8 mouse cellular contexts compared by ENCODE assay signal in genomic region chr11:102249351-102250090, GRCm38 (mm10). TPM values are rescaled to one million over a fixed set of nuclear protein-coding genes. Genes with fewer than 3 reads are reported as not detected.
DNase-seq lines count a peak whose midpoint lies in the region; ATAC-seq lines count a peak whose summit lies in the region.

No protein-coding gene starts in this region.

- no peak for ATAC-seq in megakaryocyte, adult 5-6 weeks (ENCODE audit: poor library complexity, severe bottlenecking)
- peak; percentile 36 for ATAC-seq in erythroid progenitor cell, adult 5-6 weeks (replicated peaks; ENCODE audit: low FRiP score, poor library complexity, severe bottlenecking)
- ATAC-seq in limb, embryonic 15.5 days (ENCODE audit: insufficient number of reproducible peaks, low FRiP score, low TSS enrichment, low read depth), result no peak
- no peak for ATAC-seq in stomach, embryonic 16.5 days (ENCODE audit: insufficient read depth, low FRiP score)

- peak overlapping the region; percentile 95 for H3K4me3 ChIP-seq in megakaryocyte, embryonic 14.5 days (replicated peaks)
- H3K4me3 ChIP-seq in limb, embryonic 15.5 days, result peak overlapping the region; percentile 62
- H3K4me3 ChIP-seq in stomach, embryonic 16.5 days (replicated peaks; ENCODE audit: low read length), result peak overlapping the region; percentile 70

- H3K36me3 ChIP-seq in megakaryocyte, embryonic 14.5 days (replicated peaks; ENCODE audit: low read length), result peaks cover 38% of the 10 kb centered on the region
- peaks cover 8% of the 10 kb centered on the region; the same call in 1 of the 2 replicates for H3K36me3 ChIP-seq in limb, embryonic 15.5 days
- H3K36me3 ChIP-seq in stomach, embryonic 16.5 days (ENCODE audit: control insufficient read depth, insufficient read depth, low read length), result no peaks in the 10 kb centered on the region

- H3K4me1 ChIP-seq in megakaryocyte, embryonic 14.5 days, result peaks cover 44% of the 10 kb centered on the region
- peaks cover 33% of the 10 kb centered on the region for H3K4me1 ChIP-seq in limb, embryonic 15.5 days
- peaks cover 26% of the 10 kb centered on the region for H3K4me1 ChIP-seq in stomach, embryonic 16.5 days (ENCODE audit: control insufficient read depth, insufficient read depth, low read length)

- H3K9ac ChIP-seq in limb, embryonic 15.5 days, result peak overlapping the region; percentile 55; the same call in 1 of the 2 replicates
- H3K9ac ChIP-seq in stomach, embryonic 16.5 days (ENCODE audit: low read length), result peak overlapping the region; percentile 83

- no peak for DNase-seq in layer of hippocampus, adult 18-20 months (ENCODE audit: low spot score in 2 of 2)
- no peak for DNase-seq in left cerebral cortex, postnatal 10 days (ENCODE audit: extremely low spot score in 1 of 2, low spot score in 2 of 2)
- no peak for DNase-seq in lung, postnatal 25 days (ENCODE audit: low spot score)

- WGBS in limb, embryonic 15.5 days, result 11% methylated on average over 9 of the region's 9 CpGs
- WGBS in stomach, embryonic 16.5 days, result 14% methylated on average over 9 of the region's 9 CpGs

- no peak overlapping the region for H3K27ac ChIP-seq in limb, embryonic 15.5 days
- no peak overlapping the region; the same call in 1 of the 2 replicates for H3K27ac ChIP-seq in stomach, embryonic 16.5 days (ENCODE audit: low read length)

- intact Hi-C loops in left cerebral cortex, postnatal 10 days (cut with DNase I), result no loop called here

- no peaks in the 10 kb centered on the region; the same call in 1 of the 2 replicates for H3K9me3 ChIP-seq in megakaryocyte, embryonic 14.5 days
- no peaks in the 10 kb centered on the region for H3K9me3 ChIP-seq in limb, embryonic 15.5 days
- no peaks in the 10 kb centered on the region for H3K9me3 ChIP-seq in stomach, embryonic 16.5 days (replicated peaks; ENCODE audit: control insufficient read depth, low read length)

- no peaks in the 10 kb centered on the region for H3K27me3 ChIP-seq in megakaryocyte, embryonic 14.5 days (replicated peaks)
- no peaks in the 10 kb centered on the region for H3K27me3 ChIP-seq in limb, embryonic 15.5 days
- no peaks in the 10 kb centered on the region for H3K27me3 ChIP-seq in stomach, embryonic 16.5 days (ENCODE audit: control insufficient read depth, insufficient read depth, low read length)

- H3K4me2 ChIP-seq in limb, embryonic 15.5 days, result peak overlapping the region; percentile 94
- peak overlapping the region; percentile 86 for H3K4me2 ChIP-seq in stomach, embryonic 16.5 days (ENCODE audit: low read depth, low read length)

RNA-seq across cellular contexts. Expression of gene BC030867, which starts 0.8 kb away (rescaled TPM):
- polyA plus RNA-seq in megakaryocyte, embryonic 14.5 days (2012; ENCODE audit: insufficient read depth, low replicate concordance), result 2.6 and 4.2 TPM in 2 replicates
- 8.7 and 12.8 TPM in 2 replicates for total RNA-seq in megakaryocyte, adult 5-6 weeks (2015)
- 4.6 and 5.0 TPM in 2 replicates for total RNA-seq in megakaryocyte, adult 5-6 weeks (2017)
- 26.7 and 30.2 TPM in 2 replicates for total RNA-seq in erythroid progenitor cell, adult 5-6 weeks (2015; ENCODE audit: low replicate concordance)
- 14.4 and 14.5 TPM in 2 replicates for total RNA-seq in erythroid progenitor cell, adult 5-6 weeks (2017; ENCODE audit: low replicate concordance)
- polyA plus RNA-seq in limb, embryonic 15.5 days (2015; fragmentation: Nextera tagmentation; extraction: Ambion mirVana), result 13.0 and 13.8 TPM in 2 replicates
- polyA plus RNA-seq in stomach, embryonic 16.5 days (2015; fragmentation: Nextera tagmentation; extraction: Ambion mirVana), result 10.8 and 12.4 TPM in 2 replicates
- 1 to 10 TPM in 1 of 2 experiments, under 1 TPM in 1; 0.86 to 1.8 TPM for total RNA-seq in layer of hippocampus, adult 18-20 months (2021)
- total RNA-seq in left cerebral cortex, postnatal 10 days (2021), result under 1 TPM; 0.83 to 0.99 TPM

RNA-seq across cellular contexts. Expression of gene Asb16, which starts 19.0 kb away (rescaled TPM):
- polyA plus RNA-seq in megakaryocyte, embryonic 14.5 days (2012; ENCODE audit: insufficient read depth, low replicate concordance), result not detected in 2 replicates
- 0.04 TPM in 1 of 2 replicates, not detected in the other for total RNA-seq in megakaryocyte, adult 5-6 weeks (2015)
- not detected in 2 replicates for total RNA-seq in megakaryocyte, adult 5-6 weeks (2017)
- total RNA-seq in erythroid progenitor cell, adult 5-6 weeks (2015; ENCODE audit: low replicate concordance), result not detected in 2 replicates
- not detected in 2 replicates for total RNA-seq in erythroid progenitor cell, adult 5-6 weeks (2017; ENCODE audit: low replicate concordance)
- 0.20 and 0.24 TPM in 2 replicates for polyA plus RNA-seq in limb, embryonic 15.5 days (2015; fragmentation: Nextera tagmentation; extraction: Ambion mirVana)
- 0.12 TPM in 1 of 2 replicates, not detected in the other for polyA plus RNA-seq in stomach, embryonic 16.5 days (2015; fragmentation: Nextera tagmentation; extraction: Ambion mirVana)
- total RNA-seq in layer of hippocampus, adult 18-20 months (2021), result 1 to 10 TPM; 2.3 to 2.9 TPM
- under 1 TPM; 0.49 to 0.71 TPM for total RNA-seq in left cerebral cortex, postnatal 10 days (2021)

RNA-seq across cellular contexts. Expression of gene Hdac5, which starts 19.6 kb away (rescaled TPM):
- 384 and 644 TPM in 2 replicates for polyA plus RNA-seq in megakaryocyte, embryonic 14.5 days (2012; ENCODE audit: insufficient read depth, low replicate concordance)
- 35.0 and 47.6 TPM in 2 replicates for total RNA-seq in megakaryocyte, adult 5-6 weeks (2015)
- total RNA-seq in megakaryocyte, adult 5-6 weeks (2017), result 36.2 and 36.5 TPM in 2 replicates
- total RNA-seq in erythroid progenitor cell, adult 5-6 weeks (2015; ENCODE audit: low replicate concordance), result 11.9 and 36.9 TPM in 2 replicates
- total RNA-seq in erythroid progenitor cell, adult 5-6 weeks (2017; ENCODE audit: low replicate concordance), result 6.4 and 9.9 TPM in 2 replicates
- polyA plus RNA-seq in limb, embryonic 15.5 days (2015; fragmentation: Nextera tagmentation; extraction: Ambion mirVana), result 94.1 and 96.7 TPM in 2 replicates
- polyA plus RNA-seq in stomach, embryonic 16.5 days (2015; fragmentation: Nextera tagmentation; extraction: Ambion mirVana), result 60.6 and 67.4 TPM in 2 replicates
- total RNA-seq in layer of hippocampus, adult 18-20 months (2021), result 100 to 1,000 TPM; 258 to 266 TPM
- 100 to 1,000 TPM; 190 TPM for total RNA-seq in left cerebral cortex, postnatal 10 days (2021)

RNA-seq across cellular contexts. Expression of gene Tmub2, which starts 35.2 kb away (rescaled TPM):
- 46.7 and 48.3 TPM in 2 replicates for polyA plus RNA-seq in megakaryocyte, embryonic 14.5 days (2012; ENCODE audit: insufficient read depth, low replicate concordance)
- total RNA-seq in megakaryocyte, adult 5-6 weeks (2015), result 20.8 and 22.0 TPM in 2 replicates
- 27.0 and 27.5 TPM in 2 replicates for total RNA-seq in megakaryocyte, adult 5-6 weeks (2017)
- 46.1 and 52.6 TPM in 2 replicates for total RNA-seq in erythroid progenitor cell, adult 5-6 weeks (2015; ENCODE audit: low replicate concordance)
- total RNA-seq in erythroid progenitor cell, adult 5-6 weeks (2017; ENCODE audit: low replicate concordance), result 36.9 and 43.5 TPM in 2 replicates
- polyA plus RNA-seq in limb, embryonic 15.5 days (2015; fragmentation: Nextera tagmentation; extraction: Ambion mirVana), result 53.4 and 53.9 TPM in 2 replicates
- polyA plus RNA-seq in stomach, embryonic 16.5 days (2015; fragmentation: Nextera tagmentation; extraction: Ambion mirVana), result 53.0 and 53.4 TPM in 2 replicates
- total RNA-seq in layer of hippocampus, adult 18-20 months (2021), result 10 to 100 TPM; 62.3 to 67.6 TPM
- total RNA-seq in left cerebral cortex, postnatal 10 days (2021), result 10 to 100 TPM; 61.2 to 64.4 TPM

RNA-seq across cellular contexts. Expression of gene Atxn7l3, which starts 46.9 kb away (rescaled TPM):
- polyA plus RNA-seq in megakaryocyte, embryonic 14.5 days (2012; ENCODE audit: insufficient read depth, low replicate concordance), result 64.8 and 80.0 TPM in 2 replicates
- 24.9 and 26.9 TPM in 2 replicates for total RNA-seq in megakaryocyte, adult 5-6 weeks (2015)
- 25.5 and 25.7 TPM in 2 replicates for total RNA-seq in megakaryocyte, adult 5-6 weeks (2017)
- 14.3 and 22.0 TPM in 2 replicates for total RNA-seq in erythroid progenitor cell, adult 5-6 weeks (2015; ENCODE audit: low replicate concordance)
- 9.8 and 16.8 TPM in 2 replicates for total RNA-seq in erythroid progenitor cell, adult 5-6 weeks (2017; ENCODE audit: low replicate concordance)
- polyA plus RNA-seq in limb, embryonic 15.5 days (2015; fragmentation: Nextera tagmentation; extraction: Ambion mirVana), result 15.0 and 18.0 TPM in 2 replicates
- 12.2 and 13.2 TPM in 2 replicates for polyA plus RNA-seq in stomach, embryonic 16.5 days (2015; fragmentation: Nextera tagmentation; extraction: Ambion mirVana)
- 100 to 1,000 TPM; 168 to 171 TPM for total RNA-seq in layer of hippocampus, adult 18-20 months (2021)
- total RNA-seq in left cerebral cortex, postnatal 10 days (2021), result 100 to 1,000 TPM; 187 TPM
